Mouse (Mus musculus): ENCODE measurements around the gene Ccr5.
"Not testable (repeated sequence)": the region's sequence is repeated elsewhere in the genome, so short reads cannot be mapped to it uniquely, and the experiment has no call there.

Gene Ccr5

GRCm38 (mm10) chr9:124121387-124122184, at the start of gene Ccr5:
Gene Ccr5 (plus strand): TSS chr9:124121543.
- no peak for DNase-seq (ENCODE audit: extremely low read depth, low read depth, low spot score)

- no peak for DNase-seq (ENCODE audit: extremely low read depth, low read depth, low spot score)
Measured at GRCm38 (mm10) chr9:124079803-124080202, 41.5 kb upstream of the Ccr5 start.

GRCm38 (mm10) chr9:124080471-124080870, 40.9 kb upstream of the Ccr5 start:
- DNase-seq (ENCODE audit: extremely low read depth, low read depth, low spot score), result not testable (repeated sequence)

GRCm38 (mm10) chr9:124090441-124090840, 30.9 kb upstream of the Ccr5 start:
- DNase-seq (ENCODE audit: extremely low read depth, low read depth, low spot score), result no peak

- DNase-seq (ENCODE audit: extremely low read depth, low read depth, low spot score), result no peak
Measured at GRCm38 (mm10) chr9:124099127-124099526, 22.2 kb upstream of the Ccr5 start.

DNA sequence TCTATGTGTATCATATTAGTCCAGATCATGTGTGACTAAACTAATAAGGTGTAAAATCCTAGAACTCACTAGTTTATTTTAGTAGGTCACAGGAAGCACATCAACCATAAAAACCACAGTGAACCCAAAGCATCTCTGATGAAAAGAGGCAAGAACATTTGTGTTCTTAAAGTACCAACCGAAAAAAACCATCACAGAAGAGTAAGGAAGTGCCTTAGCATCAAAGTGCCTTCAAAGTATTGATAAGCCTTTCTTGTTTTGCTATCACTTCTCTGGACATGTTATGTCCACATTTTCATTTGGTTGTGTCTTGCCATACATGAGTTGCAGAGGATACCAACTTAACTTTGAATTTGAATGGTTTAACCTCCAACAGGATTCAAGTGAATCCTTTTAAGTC, 21.0 kb upstream of the Ccr5 start:
- no peak for DNase-seq (ENCODE audit: extremely low read depth, low read depth, low spot score)

DNA sequence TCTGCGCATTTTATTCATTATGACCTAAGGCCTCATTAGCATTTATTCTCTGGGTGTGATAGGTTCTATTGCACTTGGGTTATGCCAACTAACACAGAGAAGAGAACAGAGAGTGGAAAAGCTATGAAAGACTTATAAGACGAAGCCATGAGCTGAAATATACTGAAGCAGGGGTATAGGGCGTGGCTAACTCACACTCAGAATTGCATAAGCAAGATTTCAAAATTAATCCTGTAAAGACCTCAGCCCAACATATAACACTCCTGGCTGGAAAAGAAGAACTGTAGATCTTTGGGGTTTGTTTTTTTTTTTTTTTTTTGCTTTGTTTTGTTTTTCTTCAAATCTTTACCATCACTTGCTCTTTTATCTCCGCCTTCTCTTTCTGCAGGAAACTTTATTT, 19.6 kb upstream of the Ccr5 start, which contains the start of gene Ccr2:
Gene Ccr2, plus strand, starts transcription at position 228 of the 400 bp plus-strand sequence.
- DNase-seq (ENCODE audit: extremely low read depth, low read depth, low spot score), result no peak

DNA sequence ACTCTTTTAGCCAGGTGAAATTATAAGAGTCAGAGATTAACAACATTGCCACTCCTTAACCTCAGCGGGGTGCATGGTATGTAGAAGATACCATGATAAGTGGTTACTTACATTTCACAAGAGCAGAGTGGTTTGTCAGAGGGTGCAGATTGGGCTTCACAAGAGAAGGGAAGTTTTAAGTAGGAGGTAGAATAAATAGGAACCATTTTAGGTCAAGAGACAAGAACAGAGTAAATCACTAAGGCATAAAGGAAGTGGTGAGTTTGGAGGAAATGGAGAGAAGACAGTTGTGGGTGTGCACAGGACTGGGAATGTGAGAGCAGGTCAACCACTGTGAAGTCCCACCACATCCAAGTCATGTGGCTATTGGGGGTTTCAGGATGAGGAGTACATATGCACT, 18.1 kb upstream of the Ccr5 start:
- DNase-seq (ENCODE audit: extremely low read depth, low read depth, low spot score), result no peak

- no peak for DNase-seq (ENCODE audit: extremely low read depth, low read depth, low spot score)
Measured at GRCm38 (mm10) chr9:124105196-124105595, 16.1 kb upstream of the Ccr5 start.

- DNase-seq (ENCODE audit: extremely low read depth, low read depth, low spot score), result no peak
Measured at GRCm38 (mm10) chr9:124107232-124107631, 14.1 kb upstream of the Ccr5 start.

DNA sequence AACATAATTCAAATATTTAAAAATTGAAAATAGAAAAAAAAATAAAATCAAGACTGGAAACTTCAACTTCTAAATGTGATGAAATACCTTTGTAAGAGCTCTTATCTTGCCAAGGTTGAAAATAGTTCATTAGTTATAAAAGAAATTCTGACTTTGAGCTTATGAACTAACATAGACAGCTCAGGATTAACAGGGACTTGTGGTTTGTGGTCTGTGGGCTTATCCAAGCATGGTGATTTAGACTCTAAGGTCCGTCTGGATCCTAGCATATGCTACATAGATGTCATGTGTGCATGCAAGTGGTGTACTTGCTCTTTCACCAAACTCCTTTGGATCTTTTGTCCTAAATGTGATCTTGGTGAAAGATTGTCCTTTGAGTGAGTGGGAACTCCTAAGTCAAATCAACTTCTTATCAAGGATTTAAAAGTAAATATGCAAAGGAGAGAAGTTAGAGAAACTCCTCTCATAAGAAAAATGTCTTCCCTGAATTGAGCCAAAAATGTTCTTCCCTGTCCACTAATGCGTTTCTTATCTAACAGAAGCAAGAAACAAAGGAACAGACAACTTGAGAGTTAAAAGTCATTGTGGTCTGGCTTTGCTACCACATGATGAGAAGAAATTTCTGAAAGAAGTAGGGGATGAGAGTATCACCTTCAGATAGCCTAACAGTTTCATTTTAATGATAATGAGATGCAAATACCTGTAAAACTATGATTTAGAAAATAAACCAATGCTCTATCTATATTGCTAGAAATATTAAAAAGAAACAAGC, 12.8 kb upstream of the Ccr5 start:
- no peak for DNase-seq (ENCODE audit: extremely low read depth, low read depth, low spot score)

- DNase-seq (ENCODE audit: extremely low read depth, low read depth, low spot score), result no peak
Measured at GRCm38 (mm10) chr9:124111997-124112396, 9.3 kb upstream of the Ccr5 start.

GRCm38 (mm10) chr9:124112591-124113239, 8.6 kb upstream of the Ccr5 start:
- no peak for DNase-seq (ENCODE audit: extremely low read depth, low read depth, low spot score)

DNA sequence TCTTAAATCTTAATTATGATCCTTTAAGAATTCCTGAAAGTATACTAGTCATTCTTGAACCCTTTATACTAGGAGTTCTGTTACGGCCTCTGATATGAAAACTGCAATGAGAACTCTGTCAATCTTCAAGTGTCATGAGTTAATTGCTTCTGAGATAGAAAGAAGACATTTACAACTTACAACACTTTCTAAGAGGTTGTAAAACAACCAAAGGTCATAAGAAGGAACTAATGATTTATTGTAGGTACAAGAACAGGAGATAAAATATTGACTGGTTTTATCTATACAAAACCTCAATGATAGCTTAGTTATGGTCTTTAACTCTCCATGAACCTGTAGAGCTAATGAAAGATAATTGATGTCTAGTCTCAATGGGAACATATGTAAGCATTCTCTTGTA, 7.6 kb upstream of the Ccr5 start:
- no peak for DNase-seq (ENCODE audit: extremely low read depth, low read depth, low spot score)

- no peak for DNase-seq (ENCODE audit: extremely low read depth, low read depth, low spot score)
Measured at GRCm38 (mm10) chr9:124118489-124118888, 2.9 kb upstream of the Ccr5 start.

DNA sequence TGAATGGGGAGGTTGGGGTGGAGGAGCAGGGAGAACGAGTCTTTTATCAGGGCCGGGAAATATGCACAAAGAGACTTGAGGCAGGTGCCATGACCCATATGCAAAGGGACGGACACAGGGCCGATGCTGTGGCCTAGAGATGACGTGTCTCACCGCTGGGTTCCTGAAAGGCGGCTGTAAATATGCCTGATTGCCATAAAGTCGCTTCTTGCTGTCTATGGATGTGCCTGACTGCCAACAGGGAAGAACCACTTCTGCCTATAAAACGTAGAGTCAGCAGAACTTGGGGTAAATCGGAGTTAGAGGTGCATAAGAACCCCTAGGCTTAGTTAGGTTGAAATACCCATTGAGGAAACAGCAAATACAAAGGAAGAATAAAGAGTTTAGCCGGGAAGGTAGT, 4.2 kb downstream of the Ccr5 start:
- DNase-seq (ENCODE audit: extremely low read depth, low read depth, low spot score), result no peak

GRCm38 (mm10) chr9:124126373-124126772, 5.0 kb downstream of the Ccr5 start:
- no peak for DNase-seq (ENCODE audit: extremely low read depth, low read depth, low spot score)

DNA sequence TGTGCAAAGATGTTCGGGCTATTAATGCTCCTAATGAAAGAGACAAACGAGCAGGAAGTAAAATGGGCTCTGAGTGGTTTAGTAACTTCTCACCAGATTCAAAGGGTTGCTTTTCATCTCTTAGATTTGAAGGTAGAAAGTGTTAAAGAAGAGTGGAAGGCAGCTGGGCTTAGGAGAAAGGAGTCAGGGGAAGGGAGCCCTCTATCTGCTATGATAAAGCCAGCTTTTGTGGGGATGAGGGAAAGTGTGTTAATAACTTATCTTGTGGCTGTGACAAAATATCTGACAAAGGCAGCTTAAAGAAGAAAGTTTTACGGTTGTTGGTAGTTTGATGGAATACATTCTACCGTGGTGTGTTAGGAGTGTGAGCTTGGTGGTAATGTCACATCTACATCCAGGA, 6.1 kb downstream of the Ccr5 start:
- DNase-seq (ENCODE audit: extremely low read depth, low read depth, low spot score), result no peak

- DNase-seq (ENCODE audit: extremely low read depth, low read depth, low spot score), result no peak
Measured at GRCm38 (mm10) chr9:124128379-124128778, 7.0 kb downstream of the Ccr5 start.

DNA sequence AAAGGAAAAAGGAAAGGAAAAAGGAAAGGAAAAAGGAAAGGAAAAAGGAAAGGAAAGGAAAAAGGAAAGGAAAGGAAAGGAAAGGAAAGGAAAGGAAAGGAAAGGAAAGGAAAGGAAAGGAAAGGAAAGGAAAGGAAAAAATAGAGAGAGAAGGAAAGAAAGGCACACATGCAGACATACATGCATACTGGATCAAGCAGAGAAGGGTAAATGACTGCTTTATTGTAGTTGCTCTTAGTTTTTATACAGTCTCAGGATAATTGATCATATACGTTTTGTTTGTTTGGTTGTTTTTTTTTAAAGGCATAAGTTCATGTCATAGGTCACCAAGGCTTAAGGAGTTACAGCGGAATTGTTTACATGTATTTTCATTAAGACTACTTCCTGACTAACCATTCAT, 11.6 kb downstream of the Ccr5 start:
- DNase-seq (ENCODE audit: extremely low read depth, low read depth, low spot score), result not testable (repeated sequence)

DNA sequence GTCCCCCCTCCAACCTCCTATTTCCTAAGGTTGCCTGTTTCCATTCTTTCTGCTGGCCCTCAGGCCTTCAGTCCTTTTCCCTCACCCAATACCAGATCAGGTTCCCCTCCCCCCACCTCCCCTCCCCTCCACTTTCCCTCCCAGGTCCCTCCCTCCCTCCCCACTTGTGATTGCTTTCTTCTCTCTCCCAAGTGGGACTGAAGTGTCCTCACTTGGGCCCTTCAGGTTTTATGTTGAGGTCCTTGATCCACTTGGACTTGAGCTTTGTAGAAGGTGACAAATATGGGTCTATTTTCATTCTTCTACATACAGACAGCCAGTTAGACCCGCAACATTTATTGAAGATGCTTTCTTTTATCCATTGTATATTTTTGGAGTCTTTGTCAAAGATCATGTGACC, 13.6 kb downstream of the Ccr5 start:
- DNase-seq (ENCODE audit: extremely low read depth, low read depth, low spot score), result not testable (repeated sequence)

DNA sequence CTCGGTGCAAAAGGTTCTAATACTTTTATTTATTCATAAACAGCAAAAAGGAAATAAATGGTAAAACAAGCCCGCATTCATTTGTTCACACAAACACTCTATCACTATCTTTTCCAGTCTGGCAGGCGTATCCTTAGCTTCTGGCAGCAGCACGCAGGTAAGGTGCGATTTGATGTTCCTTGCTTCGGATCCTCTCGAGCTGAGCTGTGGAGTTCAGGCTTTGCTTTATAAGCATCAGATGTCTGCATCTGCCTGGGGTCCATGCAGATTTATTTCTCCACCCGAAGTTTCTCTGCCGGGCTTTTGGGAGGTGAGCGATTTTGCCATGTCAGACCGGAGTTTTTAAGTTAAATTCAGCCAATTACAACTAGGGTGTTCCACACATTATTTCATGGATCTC, 16.3 kb downstream of the Ccr5 start:
- no peak for DNase-seq (ENCODE audit: extremely low read depth, low read depth, low spot score)
